Mouse (Mus musculus) lung, postnatal 0 days (tissue): Measurements from ENCODE around the gene Akap11.

Experiments used
- CTCF ChIP-seq: IDR thresholded peaks from 2 replicates; pipeline ENCODE4 v1.5.1; 2016; ENCODE audit warnings: antibody characterized with exemption, mild to moderate bottlenecking
- EP300 ChIP-seq: IDR thresholded peaks from 2 replicates; pipeline ENCODE4 v1.6.1; 2016; ENCODE audit warnings: antibody characterized with exemption, mild to moderate bottlenecking, control low read depth

DNA sequence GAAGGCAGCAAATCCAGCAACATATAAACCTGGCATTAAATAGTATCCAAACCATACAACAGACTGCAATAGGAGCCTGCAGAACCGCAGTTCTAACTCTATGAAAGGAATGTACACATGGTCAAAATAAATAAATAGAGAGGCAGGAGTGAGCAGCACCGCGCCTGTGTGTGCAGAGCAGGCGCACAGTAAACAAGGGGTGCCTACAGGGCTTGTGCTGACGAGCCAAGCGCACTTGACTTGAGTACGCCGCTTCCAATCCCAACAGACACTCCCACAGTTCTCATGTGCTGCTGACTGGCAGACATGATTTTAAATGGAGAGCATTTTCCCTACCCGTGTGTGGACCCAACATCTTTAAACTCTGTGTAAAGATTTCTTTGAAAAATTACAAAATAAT is 44.0 kb downstream of the Akap11 start:
- TF ChIP-seq CTCF (no peak), EP300 (no peak)
